In genomic region chr15:12203512-12204318, GRCm38 (mm10) we compare ENCODE assay signal across 8 mouse cellular contexts. TPM values are rescaled to one million over a fixed set of nuclear protein-coding genes. Genes with fewer than 3 reads are reported as not detected.
A peak's percentile ranks its signal among the peaks of the same experiment; 100 is the strongest.
DNase-seq lines count a peak whose midpoint lies in the region; ATAC-seq lines count a peak whose summit lies in the region.

No protein-coding gene starts in this region.

- H3K27me3 ChIP-seq in heart, embryonic 10.5 days (ENCODE audit: insufficient read depth, poor library complexity, severe bottlenecking): no peaks in the 10 kb centered on the region
- no peaks in the 10 kb centered on the region for H3K27me3 ChIP-seq in hindbrain, embryonic 13.5 days
- no peaks in the 10 kb centered on the region for H3K27me3 ChIP-seq in liver, embryonic 16.5 days (ENCODE audit: control insufficient read depth, insufficient read depth, low read depth, low read length)

- no peak for DNase-seq in heart, embryonic 10.5 days (ENCODE audit: low spot score)
- no peak for DNase-seq in heart, postnatal 36 days
- DNase-seq in adipocyte (ENCODE audit: low spot score): peak; percentile 32
- no peak for DNase-seq in left cerebral cortex, postnatal 10 days (ENCODE audit: extremely low spot score in 1 of 2, low spot score in 2 of 2)
- no peak for DNase-seq in urinary bladder, adult 2 months (ENCODE audit: low spot score)

- H3K4me2 ChIP-seq in hindbrain, embryonic 13.5 days: peak overlapping the region; percentile 73
- H3K4me2 ChIP-seq in liver, embryonic 16.5 days (ENCODE audit: low read depth, low read length): peak overlapping the region; percentile 84

- H3K4me3 ChIP-seq in heart, embryonic 10.5 days: peak overlapping the region; percentile 97
- peak overlapping the region; percentile 96 for H3K4me3 ChIP-seq in hindbrain, embryonic 13.5 days
- peak overlapping the region; percentile 67 for H3K4me3 ChIP-seq in liver, embryonic 16.5 days (ENCODE audit: low read depth, low read length)

- H3K9me3 ChIP-seq in heart, embryonic 10.5 days: no peaks in the 10 kb centered on the region
- H3K9me3 ChIP-seq in hindbrain, embryonic 13.5 days: no peaks in the 10 kb centered on the region
- no peaks in the 10 kb centered on the region for H3K9me3 ChIP-seq in liver, embryonic 16.5 days (replicated peaks; ENCODE audit: control insufficient read depth, low read length)

- intact Hi-C loops in heart, postnatal 36 days (cut with DNase I): no loop called here
- intact Hi-C loops in left cerebral cortex, postnatal 10 days (cut with DNase I): no loop called here

- H3K4me1 ChIP-seq in heart, embryonic 10.5 days: peaks cover 34% of the 10 kb centered on the region
- H3K4me1 ChIP-seq in hindbrain, embryonic 13.5 days (replicated peaks): peaks cover 40% of the 10 kb centered on the region
- peaks cover 38% of the 10 kb centered on the region for H3K4me1 ChIP-seq in liver, embryonic 16.5 days (ENCODE audit: control insufficient read depth, low read depth, low read length)

- H3K27ac ChIP-seq in heart, embryonic 10.5 days: peak overlapping the region; percentile 97
- peak overlapping the region; percentile 80 for H3K27ac ChIP-seq in hindbrain, embryonic 13.5 days
- H3K27ac ChIP-seq in liver, embryonic 16.5 days (ENCODE audit: low read length): peak overlapping the region; percentile 99

- ATAC-seq in hindbrain, embryonic 13.5 days (ENCODE audit: low FRiP score): no peak
- ATAC-seq in liver, embryonic 16.5 days (ENCODE audit: low read depth): no peak
- no peak for ATAC-seq in frontal cortex, adult (ENCODE audit: low TSS enrichment)

- 30% methylated on average over 10 of the region's 10 CpGs for WGBS in heart, embryonic 10.5 days
- WGBS in hindbrain, embryonic 13.5 days: 40% methylated on average over 10 of the region's 10 CpGs
- 34% methylated on average over 10 of the region's 10 CpGs for WGBS in liver, embryonic 16.5 days (ENCODE audit: insufficient replicate concordance)

- 0 out of 2 replicates have a peak overlapping the region, but pooled peaks have one; percentile 53 for H3K9ac ChIP-seq in hindbrain, embryonic 13.5 days
- peak overlapping the region; percentile 69 for H3K9ac ChIP-seq in liver, embryonic 16.5 days (ENCODE audit: low read depth, low read length)

- H3K36me3 ChIP-seq in heart, embryonic 10.5 days: no peaks in the 10 kb centered on the region
- no peaks in the 10 kb centered on the region for H3K36me3 ChIP-seq in hindbrain, embryonic 13.5 days
- no peaks in the 10 kb centered on the region for H3K36me3 ChIP-seq in liver, embryonic 16.5 days (ENCODE audit: control insufficient read depth, insufficient read depth)

RNA-seq across cellular contexts. Expression of gene Mtmr12, which starts 1.1 kb away (rescaled TPM):
- polyA plus RNA-seq in heart, embryonic 10.5 days (2016; fragmentation: Nextera tagmentation; extraction: Ambion mirVana): 18.7 and 19.0 TPM in 2 replicates
- 10 to 100 TPM in 1 of 2 experiments, 1 to 10 TPM in 1; 9.5 to 10.0 TPM for total RNA-seq in heart, postnatal 36 days (2021)
- polyA plus RNA-seq in hindbrain, embryonic 13.5 days (2015; fragmentation: Nextera tagmentation; extraction: Ambion mirVana): 7.7 and 8.3 TPM in 2 replicates
- 6.7 and 8.0 TPM in 2 replicates for polyA plus RNA-seq in liver, embryonic 16.5 days (2015; fragmentation: Nextera tagmentation; extraction: Ambion mirVana)
- 10 to 100 TPM; 16.3 to 17.6 TPM for total RNA-seq in left cerebral cortex, postnatal 10 days (2021)
- 13.7 and 14.0 TPM in 2 replicates for polyA plus RNA-seq in urinary bladder, adult 2 months (2012; rRNA removed)
